Comparison of ENCODE assay signal across 12 mouse cellular contexts in the genomic region with DNA sequence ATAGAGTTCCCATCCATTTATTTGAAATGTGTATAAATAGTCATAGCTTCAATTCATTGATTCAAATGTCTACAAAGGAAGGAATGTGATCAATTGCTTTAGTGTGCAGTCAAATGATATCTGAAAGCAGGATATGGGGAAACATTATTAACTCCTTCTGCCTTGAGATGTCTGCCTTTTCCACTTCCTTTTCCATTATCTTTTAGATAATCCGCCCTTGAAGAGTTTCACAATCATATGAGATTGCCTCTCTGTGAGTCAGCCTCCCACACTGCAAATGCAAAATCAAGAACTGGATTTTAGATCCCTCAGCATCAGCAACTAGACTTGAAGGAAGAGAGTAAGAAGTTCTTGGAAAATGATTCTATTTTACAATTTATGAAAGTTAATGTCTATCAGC.
"Had no signal": no experiment of that assay in that cellular context is flagged by ENCODE, and none has a peak within 500 bp of the region (broad histone marks: within the 10 kb centered on the region; RNA-seq: fewer than 3 reads in every experiment).

No protein-coding gene starts in this region.

- H3K4me3 ChIP-seq: limb, embryonic 15.5 days; liver, embryonic 12.5 days had no signal

- H3K4me1 ChIP-seq: limb, embryonic 15.5 days; liver, embryonic 12.5 days had no signal

- ATAC-seq: intestine, postnatal 0 days; liver, embryonic 12.5 days; midbrain, embryonic 16.5 days had no signal

- DNase-seq: kidney, adult 8-10 months; kidney, postnatal 25 days; lung, embryonic 14.5 days; lung, postnatal 10 days; right cerebral cortex, adult 18-20 months; right cerebral cortex, postnatal 25 days; thymus, postnatal 36 days had no signal

- H3K27me3 ChIP-seq: limb, embryonic 15.5 days; liver, embryonic 12.5 days had no signal

- H3K36me3 ChIP-seq: limb, embryonic 15.5 days; liver, embryonic 12.5 days had no signal

- H3K27ac ChIP-seq: limb, embryonic 15.5 days; liver, embryonic 12.5 days; macrophage had no signal

- H3K9ac ChIP-seq: limb, embryonic 15.5 days; liver, embryonic 12.5 days; lung, embryonic 14.5 days had no signal

- H3K9me3 ChIP-seq: limb, embryonic 15.5 days; liver, embryonic 12.5 days had no signal
